Mouse (Mus musculus): ENCODE data around the gene Amer2. TPM values are rescaled to one million over a fixed set of nuclear protein-coding genes. Genes with fewer than 3 reads are reported as not detected.

Amer2 gene
- polyA plus RNA-seq, 1 experiment from 2014 or later: 2.4 TPM

- Histone ChIP-seq H3K27me3 (ENCODE audit: control insufficient read depth, insufficient read depth, low read length) (no peaks in the 10 kb centered on the region), H3K9ac (ENCODE audit: low read depth, low read length) (no peak overlapping the region), H3K36me3 (ENCODE audit: control insufficient read depth, insufficient read depth, low read length) (no peaks in the 10 kb centered on the region), H3K4me2 (replicated peaks; ENCODE audit: low read depth, low read length) (no peak overlapping the region), H3K27ac (ENCODE audit: low read depth, low read length) (no peak overlapping the region), H3K4me3 (ENCODE audit: low read length) (no peak overlapping the region), H3K4me1 (ENCODE audit: control insufficient read depth, insufficient read depth, low read length) (0 out of 2 replicates have a peak, but pooled peaks cover 7% of the 10 kb centered on the region), H3K9me3 (ENCODE audit: control insufficient read depth, low read length) (no peaks in the 10 kb centered on the region)
- 92% methylated on average over 7 of the region's 7 CpGs for WGBS
- no peak for ATAC-seq (ENCODE audit: low FRiP score, low TSS enrichment)
Observed at GRCm38 (mm10) chr14:60425553-60425952, 52.5 kb downstream of the Amer2 start.

- ATAC-seq (ENCODE audit: low FRiP score, low TSS enrichment): no peak
- H3K27ac ChIP-seq (ENCODE audit: low read depth, low read length): no peak overlapping the region
- H3K4me1 ChIP-seq (ENCODE audit: control insufficient read depth, insufficient read depth, low read length): 0 out of 2 replicates have a peak, but pooled peaks cover 7% of the 10 kb centered on the region
- H3K9ac ChIP-seq (ENCODE audit: low read depth, low read length): no peak overlapping the region
- 44% methylated on average over 3 of the region's 3 CpGs for WGBS
- no peaks in the 10 kb centered on the region for H3K9me3 ChIP-seq (ENCODE audit: control insufficient read depth, low read length)
- no peaks in the 10 kb centered on the region for H3K36me3 ChIP-seq (ENCODE audit: control insufficient read depth, insufficient read depth, low read length)
- no peaks in the 10 kb centered on the region for H3K27me3 ChIP-seq (ENCODE audit: control insufficient read depth, insufficient read depth, low read length)
- no peak overlapping the region for H3K4me3 ChIP-seq (ENCODE audit: low read length)
- no peak overlapping the region for H3K4me2 ChIP-seq (replicated peaks; ENCODE audit: low read depth, low read length)
Observed at GRCm38 (mm10) chr14:60427896-60428295, 54.8 kb downstream of the Amer2 start.

- no peak overlapping the region for H3K4me3 ChIP-seq (ENCODE audit: low read length)
- no peaks in the 10 kb centered on the region for H3K9me3 ChIP-seq (ENCODE audit: control insufficient read depth, low read length)
- H3K27ac ChIP-seq (ENCODE audit: low read depth, low read length): no peak overlapping the region
- no peak overlapping the region for H3K9ac ChIP-seq (ENCODE audit: low read depth, low read length)
- H3K4me2 ChIP-seq (replicated peaks; ENCODE audit: low read depth, low read length): no peak overlapping the region; the same call in 1 of the 2 replicates
- no peaks in the 10 kb centered on the region for H3K36me3 ChIP-seq (ENCODE audit: control insufficient read depth, insufficient read depth, low read length)
- WGBS: 39% methylated on average over 6 of the region's 6 CpGs
- ATAC-seq (ENCODE audit: low FRiP score, low TSS enrichment): peak; percentile 84
- 0 out of 2 replicates have a peak, but pooled peaks cover 7% of the 10 kb centered on the region for H3K4me1 ChIP-seq (ENCODE audit: control insufficient read depth, insufficient read depth, low read length)
- H3K27me3 ChIP-seq (ENCODE audit: control insufficient read depth, insufficient read depth, low read length): no peaks in the 10 kb centered on the region
Observed at GRCm38 (mm10) chr14:60429513-60429912, 56.5 kb downstream of the Amer2 start.

GRCm38 (mm10) chr14:60431515-60431914 is 58.5 kb downstream of the Amer2 start:
- Histone ChIP-seq H3K4me2 (replicated peaks; ENCODE audit: low read depth, low read length) (no peak overlapping the region), H3K4me3 (ENCODE audit: low read length) (no peak overlapping the region), H3K4me1 (ENCODE audit: control insufficient read depth, insufficient read depth, low read length) (0 out of 2 replicates have a peak, but pooled peaks cover 7% of the 10 kb centered on the region), H3K27me3 (ENCODE audit: control insufficient read depth, insufficient read depth, low read length) (no peaks in the 10 kb centered on the region), H3K9me3 (ENCODE audit: control insufficient read depth, low read length) (no peaks in the 10 kb centered on the region), H3K9ac (ENCODE audit: low read depth, low read length) (no peak overlapping the region), H3K36me3 (ENCODE audit: control insufficient read depth, insufficient read depth, low read length) (no peaks in the 10 kb centered on the region), H3K27ac (ENCODE audit: low read depth, low read length) (no peak overlapping the region)
- 68% methylated on average over 5 of the region's 5 CpGs for whole genome bisulfite sequencing
- no peak for ATAC-seq (ENCODE audit: low FRiP score, low TSS enrichment)

GRCm38 (mm10) chr14:60432136-60432535 is 59.1 kb downstream of the Amer2 start:
- no peak overlapping the region for H3K4me3 ChIP-seq (ENCODE audit: low read length)
- no peak for ATAC-seq (ENCODE audit: low FRiP score, low TSS enrichment)
- no peak overlapping the region for H3K4me2 ChIP-seq (replicated peaks; ENCODE audit: low read depth, low read length)
- no peaks in the 10 kb centered on the region for H3K9me3 ChIP-seq (ENCODE audit: control insufficient read depth, low read length)
- 61% methylated on average over 2 of the region's 2 CpGs for WGBS
- no peak overlapping the region for H3K9ac ChIP-seq (ENCODE audit: low read depth, low read length)
- 0 out of 2 replicates have a peak, but pooled peaks cover 7% of the 10 kb centered on the region for H3K4me1 ChIP-seq (ENCODE audit: control insufficient read depth, insufficient read depth, low read length)
- no peaks in the 10 kb centered on the region for H3K36me3 ChIP-seq (ENCODE audit: control insufficient read depth, insufficient read depth, low read length)
- H3K27me3 ChIP-seq (ENCODE audit: control insufficient read depth, insufficient read depth, low read length): no peaks in the 10 kb centered on the region
- no peak overlapping the region for H3K27ac ChIP-seq (ENCODE audit: low read depth, low read length)

GRCm38 (mm10) chr14:60435515-60435914 is 62.5 kb downstream of the Amer2 start:
- H3K9me3 ChIP-seq (ENCODE audit: control insufficient read depth, low read length): no peaks in the 10 kb centered on the region
- H3K4me3 ChIP-seq (ENCODE audit: low read length): no peak overlapping the region
- WGBS: 71% methylated on average over 4 of the region's 4 CpGs
- H3K36me3 ChIP-seq (ENCODE audit: control insufficient read depth, insufficient read depth, low read length): no peaks in the 10 kb centered on the region
- no peak overlapping the region for H3K4me2 ChIP-seq (replicated peaks; ENCODE audit: low read depth, low read length)
- H3K27ac ChIP-seq (ENCODE audit: low read depth, low read length): no peak overlapping the region
- no peaks in the 10 kb centered on the region for H3K27me3 ChIP-seq (ENCODE audit: control insufficient read depth, insufficient read depth, low read length)
- H3K4me1 ChIP-seq (ENCODE audit: control insufficient read depth, insufficient read depth, low read length): no peaks in the 10 kb centered on the region
- no peak overlapping the region for H3K9ac ChIP-seq (ENCODE audit: low read depth, low read length)
- no peak for ATAC-seq (ENCODE audit: low FRiP score, low TSS enrichment)

GRCm38 (mm10) chr14:60436364-60436763 is 63.3 kb downstream of the Amer2 start:
- Histone ChIP-seq H3K36me3 (ENCODE audit: control insufficient read depth, insufficient read depth, low read length) (no peaks in the 10 kb centered on the region), H3K4me3 (ENCODE audit: low read length) (no peak overlapping the region), H3K9me3 (ENCODE audit: control insufficient read depth, low read length) (no peaks in the 10 kb centered on the region), H3K4me2 (replicated peaks; ENCODE audit: low read depth, low read length) (no peak overlapping the region), H3K27me3 (ENCODE audit: control insufficient read depth, insufficient read depth, low read length) (no peaks in the 10 kb centered on the region), H3K27ac (ENCODE audit: low read depth, low read length) (no peak overlapping the region), H3K9ac (ENCODE audit: low read depth, low read length) (no peak overlapping the region), H3K4me1 (ENCODE audit: control insufficient read depth, insufficient read depth, low read length) (no peaks in the 10 kb centered on the region)
- ATAC-seq (ENCODE audit: low FRiP score, low TSS enrichment): no peak

Other genes starting within 250 kb of the Amer2 start
- gene Atp8a2, start 176.1 kb upstream of the Amer2 start, polyA plus RNA-seq (2014; fragmentation: Nextera tagmentation; extraction: Ambion mirVana): 0.26 and 0.74 TPM in 2 replicates
- gene Nupl1, start 121.8 kb upstream of the Amer2 start, polyA plus RNA-seq (2014; fragmentation: Nextera tagmentation; extraction: Ambion mirVana): not detected in 2 replicates
- gene Gm49336, start 121.8 kb upstream of the Amer2 start, polyA plus RNA-seq (2014; fragmentation: Nextera tagmentation; extraction: Ambion mirVana): 36.6 and 63.1 TPM in 2 replicates
- gene Mtmr6, start 108.0 kb upstream of the Amer2 start, polyA plus RNA-seq (2014; fragmentation: Nextera tagmentation; extraction: Ambion mirVana): 13.7 and 26.0 TPM in 2 replicates